Mouse (Mus musculus) left cerebral cortex, postnatal 10 days (tissue): ENCODE results near the gene Gm44805. TPM values are rescaled to one million over a fixed set of nuclear protein-coding genes. Genes with fewer than 3 reads are reported as not detected.

Experiments used
- DNase-seq, 2 experiments: peaks; one replicate each; pipeline ENCODE4 v3.0.0; 2021 to 2022; ENCODE audit warnings: low spot score in 2 of 2, mixed read lengths in 1 of 2; ENCODE audit errors: extremely low spot score in 1 of 2
- intact Hi-C: fragments of 180-260 bp; cut with DNase I; formaldehyde crosslinking; loops from one replicate; pipeline ENCODE4 v1.15.1; 2025
- total RNA-seq, 2 experiments: library from RNA; stranded (reverse); gene quantifications; 2 replicates each; pipeline ENCODE4 v1.2.3; 2021

Gene Gm44805
- total RNA-seq, 2 experiments from 2014 or later: not detected

DNA sequence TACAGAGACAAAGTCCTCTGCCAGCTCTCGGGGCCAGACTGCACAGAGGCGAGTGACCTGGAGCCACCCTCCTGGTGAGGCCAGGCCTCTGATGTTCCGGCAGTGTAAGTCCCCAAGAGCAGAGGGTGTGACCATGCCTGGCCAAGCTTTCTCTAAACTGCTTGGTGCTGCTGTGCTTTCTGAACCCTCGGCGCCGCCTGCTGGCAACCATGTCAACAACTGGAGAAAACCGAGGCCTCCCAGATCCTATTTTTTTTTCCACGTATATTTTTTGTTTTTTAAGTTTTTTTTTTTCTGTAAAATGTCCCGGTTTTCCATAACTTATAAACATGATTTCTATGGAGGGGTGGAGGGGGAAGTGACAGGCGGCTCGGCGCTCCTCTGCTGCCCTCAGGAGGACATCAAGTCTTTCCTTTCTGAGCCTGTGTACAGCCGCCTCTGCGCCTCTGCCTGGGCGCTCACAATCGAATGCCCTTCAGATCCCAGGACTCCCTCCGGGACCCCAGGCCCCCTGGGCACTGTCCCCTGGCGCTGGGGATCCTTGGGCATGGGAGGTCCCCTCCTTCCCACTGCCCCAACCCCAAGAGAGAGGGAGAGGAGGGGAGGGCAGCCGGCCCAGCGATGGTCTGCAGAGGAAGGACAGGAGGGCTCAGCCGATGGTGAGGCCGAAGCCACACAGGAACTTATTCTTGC is 20.0 kb upstream of the Gm44805 start:
- intact Hi-C loops: loop anchor here (2.0 to 10.0 kb wide), 2 partner anchors 32 to 296 kb away; partner anchors contain the start of genes Ckm and Klc3

DNA sequence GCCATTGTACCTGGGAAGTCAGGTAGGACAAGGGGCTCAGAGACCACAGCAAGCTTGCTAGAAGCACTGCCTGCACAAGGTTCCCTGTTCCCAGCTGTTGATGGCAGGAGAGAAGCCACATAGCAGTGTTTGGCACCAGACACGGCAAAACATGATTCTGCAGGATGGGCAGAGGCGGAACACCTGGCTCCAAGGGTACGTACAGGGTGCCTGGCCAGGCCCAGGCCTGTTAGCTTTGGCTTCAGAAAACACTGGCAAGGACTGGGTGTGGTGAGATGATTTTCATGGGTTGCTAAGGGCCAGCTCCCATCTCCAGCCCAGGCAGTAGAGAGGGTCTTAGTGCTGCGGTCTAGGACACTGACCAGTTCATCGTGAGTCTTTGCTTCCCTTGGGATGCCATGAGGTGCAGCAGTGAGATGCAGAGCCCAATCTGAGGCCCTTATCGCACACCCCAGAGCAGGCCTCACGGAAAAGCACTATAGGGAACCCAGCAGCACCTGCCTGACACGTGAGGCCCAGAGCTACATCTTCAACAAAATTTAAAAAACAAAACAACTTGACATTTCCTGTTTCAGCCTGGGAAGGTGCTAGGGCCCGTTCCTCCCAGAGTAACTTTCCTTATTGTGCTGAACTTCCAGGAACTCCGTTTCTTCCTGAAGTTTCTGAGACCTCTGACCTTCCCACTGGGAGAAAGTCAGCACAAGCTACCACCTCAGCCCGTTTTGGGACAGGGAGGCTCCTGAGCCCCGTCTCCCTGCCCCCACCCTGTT is 19.3 kb upstream of the Gm44805 start:
- DNase-seq: no peak
- intact Hi-C loops: loop anchor here (2.0 to 10.0 kb wide), 2 partner anchors 32 to 296 kb away; partner anchors contain the start of genes Ckm and Klc3

More for the DNA sequence above, 20.0 kb upstream of the Gm44805 start:
- peak; percentile 65 to 87 for DNase-seq

DNA sequence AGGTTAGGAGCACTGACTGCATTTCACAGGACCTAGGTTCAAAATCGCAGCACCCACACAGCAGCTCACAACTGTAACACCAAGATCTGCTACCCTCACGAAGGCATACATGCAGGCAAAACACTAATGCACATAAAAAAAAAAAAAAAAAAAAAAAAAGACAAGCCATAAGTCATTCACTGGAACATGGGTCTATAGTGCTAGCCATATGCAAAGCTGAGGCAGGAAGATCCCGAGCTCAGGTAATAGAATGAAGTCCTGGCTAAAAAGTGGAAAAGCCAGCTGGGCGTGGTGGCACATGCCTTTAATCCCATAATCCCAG is 18.6 kb upstream of the Gm44805 start:
- no peak for DNase-seq
- intact Hi-C loops: loop anchor here (2.0 to 10.0 kb wide), 2 partner anchors 31 to 295 kb away; partner anchors contain the start of genes Ckm and Klc3

DNA sequence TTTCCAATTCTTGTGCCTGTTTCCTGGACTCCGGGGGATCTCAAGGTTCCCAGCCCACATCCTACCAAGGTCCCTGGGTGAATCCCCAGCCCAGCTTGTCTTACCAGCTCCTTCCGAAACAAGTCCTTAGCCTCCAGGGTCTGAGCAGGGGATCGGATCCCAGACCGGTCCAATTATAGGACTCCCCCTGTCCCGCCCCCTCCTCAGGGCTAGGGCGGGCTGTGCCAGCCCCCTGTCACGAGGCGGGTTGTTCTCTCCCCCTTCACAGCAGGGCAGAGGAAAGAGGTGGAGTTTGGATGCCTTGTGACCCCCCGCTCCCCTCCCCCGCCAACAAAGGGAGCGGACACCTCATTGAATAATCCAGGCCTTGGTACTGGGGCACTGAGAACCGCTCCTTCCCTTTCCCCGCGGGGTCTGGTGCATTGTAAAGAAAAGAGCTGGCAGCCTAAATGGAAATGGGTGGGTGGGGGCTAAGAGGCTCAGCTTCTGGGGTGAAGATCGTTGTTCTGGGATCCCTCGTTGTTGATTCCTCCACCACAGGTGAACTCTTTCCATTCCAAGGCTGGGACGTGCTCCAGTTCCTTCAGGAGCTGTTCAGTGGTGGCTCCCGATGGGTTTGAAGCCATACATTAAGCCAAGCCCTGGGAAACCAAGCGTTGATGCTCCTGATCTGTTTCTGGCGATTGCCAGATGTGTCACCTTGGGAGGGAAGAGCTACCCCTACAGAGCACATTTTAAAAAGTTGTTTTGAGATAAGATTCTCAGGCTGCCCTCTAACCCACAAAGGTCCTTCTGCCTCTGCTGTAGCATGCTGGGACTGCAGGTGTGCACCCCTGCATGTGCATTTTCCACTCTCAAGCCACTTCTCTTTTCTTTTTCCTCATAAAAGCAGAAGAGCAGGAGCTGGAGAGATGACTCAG is 17.9 kb upstream of the Gm44805 start, which contains the start of gene Apoe:
Apoe (minus strand) TSS at position 282 of the 920 bp plus-strand sequence.
- peak; percentile 70 to 86 for DNase-seq
- intact Hi-C loops: no loop called here

DNA sequence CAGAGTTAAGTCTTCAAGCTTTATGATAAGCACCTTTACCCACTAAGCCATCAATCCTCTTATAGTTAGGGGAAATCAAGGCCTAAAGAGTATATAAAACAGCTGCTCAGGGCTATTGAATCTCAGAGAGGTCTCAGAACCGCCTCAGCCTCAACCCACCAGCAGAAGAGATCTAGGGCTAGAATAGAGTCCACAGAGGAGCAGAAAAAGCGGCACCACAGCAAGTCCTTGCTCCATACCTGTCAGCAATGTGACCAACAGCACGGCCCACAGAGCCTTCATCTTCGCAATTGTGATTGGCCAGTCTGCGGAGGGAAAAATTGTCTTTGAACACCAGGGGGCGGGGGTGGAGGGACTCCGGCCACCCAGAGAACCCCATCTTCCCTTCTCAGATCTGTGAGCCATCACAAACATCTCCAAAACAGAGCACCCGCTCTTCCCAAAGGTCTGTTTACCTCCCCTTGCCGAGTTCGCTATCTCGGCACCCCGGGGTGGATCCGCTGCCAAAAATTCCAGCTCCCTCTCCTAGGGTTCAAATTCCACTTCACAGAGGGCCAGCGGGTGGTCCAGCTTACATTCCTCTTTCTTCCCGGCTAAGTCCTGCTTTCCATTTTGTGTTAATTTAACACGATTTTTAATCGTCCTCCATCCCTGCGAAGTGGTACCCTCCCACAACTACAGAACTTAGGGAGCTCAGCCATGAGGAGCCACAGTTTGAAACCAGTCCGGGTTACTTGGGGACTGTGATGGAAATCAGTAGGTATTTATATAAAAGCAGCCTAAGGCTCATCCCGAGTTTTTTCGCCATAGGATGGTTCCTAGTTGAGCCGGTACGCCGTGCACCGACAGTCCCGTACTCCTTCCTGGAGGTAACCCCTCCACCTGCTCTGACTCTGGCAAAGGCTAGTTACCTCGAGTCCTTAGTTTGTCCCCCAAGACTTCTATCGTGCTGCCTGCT is 17.0 kb upstream of the Gm44805 start:
- intact Hi-C loops: no loop called here
- peak in 1 of 2 experiments; percentile 72 for DNase-seq

DNA sequence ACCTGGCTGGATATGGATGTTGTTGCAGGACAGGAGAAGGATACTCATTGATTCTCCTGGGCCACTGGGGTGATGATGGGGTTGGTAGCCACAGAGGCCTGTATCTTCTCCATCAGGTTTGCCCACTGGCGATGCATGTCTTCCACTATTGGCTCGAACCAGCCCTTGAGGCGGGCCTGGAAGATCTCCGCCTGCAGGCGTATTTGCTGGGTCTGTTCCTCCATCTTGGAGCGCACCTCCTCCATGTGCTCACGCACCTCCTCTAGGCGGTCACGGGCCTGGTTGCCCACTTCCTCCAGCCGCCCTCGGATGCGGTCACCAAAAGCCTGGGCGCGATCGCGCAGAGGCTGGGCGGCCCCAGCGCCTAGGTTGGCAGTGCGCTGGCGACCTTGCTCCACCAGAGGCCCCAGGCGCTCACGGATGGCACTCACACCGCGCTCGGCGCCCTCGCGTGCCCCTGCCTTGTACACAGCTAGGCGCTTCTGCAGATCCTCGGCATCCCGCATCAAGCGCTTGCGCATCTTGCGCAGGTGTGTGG is 15.2 kb upstream of the Gm44805 start:
- DNase-seq: no peak
- intact Hi-C loops: no loop called here

DNA sequence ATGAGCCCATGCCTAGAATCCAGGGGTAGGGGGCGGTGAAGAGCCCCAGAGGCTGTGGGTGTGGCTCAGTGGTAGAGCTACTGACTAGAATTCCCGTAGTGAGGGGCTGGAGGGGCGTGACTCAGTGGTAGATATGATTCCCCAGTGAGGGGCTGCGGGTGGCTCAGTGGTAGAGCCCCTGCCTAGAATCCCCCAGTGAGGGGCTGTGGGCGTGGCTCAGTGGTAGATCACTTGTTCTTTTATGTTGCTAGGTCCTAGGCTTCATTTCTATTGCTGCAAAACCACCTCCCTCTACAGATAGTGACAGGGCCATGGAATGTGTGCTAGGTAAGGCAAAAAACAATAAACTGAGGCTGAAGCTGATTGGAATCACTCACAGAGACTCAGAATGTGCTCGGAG is 14.7 kb upstream of the Gm44805 start:
- DNase-seq: no peak
- intact Hi-C loops: no loop called here

DNA sequence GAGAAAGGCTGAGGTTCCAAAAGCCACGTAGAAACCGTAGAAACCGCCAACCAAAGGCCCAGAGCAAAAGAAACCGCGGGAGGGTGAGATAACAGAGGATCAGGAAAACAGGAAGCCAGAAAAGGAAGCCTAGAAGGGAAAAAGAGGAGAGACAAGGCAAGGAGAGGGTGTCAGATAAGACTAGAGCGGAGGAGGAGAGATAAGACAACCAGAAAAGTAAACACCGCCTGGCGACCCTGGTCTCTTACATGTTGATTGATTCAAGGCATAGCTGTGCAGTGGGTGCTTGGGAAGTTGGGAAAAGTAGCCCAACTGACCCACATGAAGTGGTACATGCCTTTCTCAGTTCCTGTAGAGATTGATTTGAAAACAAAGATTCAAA is 14.0 kb upstream of the Gm44805 start:
- intact Hi-C loops: no loop called here
- DNase-seq: no peak

DNA sequence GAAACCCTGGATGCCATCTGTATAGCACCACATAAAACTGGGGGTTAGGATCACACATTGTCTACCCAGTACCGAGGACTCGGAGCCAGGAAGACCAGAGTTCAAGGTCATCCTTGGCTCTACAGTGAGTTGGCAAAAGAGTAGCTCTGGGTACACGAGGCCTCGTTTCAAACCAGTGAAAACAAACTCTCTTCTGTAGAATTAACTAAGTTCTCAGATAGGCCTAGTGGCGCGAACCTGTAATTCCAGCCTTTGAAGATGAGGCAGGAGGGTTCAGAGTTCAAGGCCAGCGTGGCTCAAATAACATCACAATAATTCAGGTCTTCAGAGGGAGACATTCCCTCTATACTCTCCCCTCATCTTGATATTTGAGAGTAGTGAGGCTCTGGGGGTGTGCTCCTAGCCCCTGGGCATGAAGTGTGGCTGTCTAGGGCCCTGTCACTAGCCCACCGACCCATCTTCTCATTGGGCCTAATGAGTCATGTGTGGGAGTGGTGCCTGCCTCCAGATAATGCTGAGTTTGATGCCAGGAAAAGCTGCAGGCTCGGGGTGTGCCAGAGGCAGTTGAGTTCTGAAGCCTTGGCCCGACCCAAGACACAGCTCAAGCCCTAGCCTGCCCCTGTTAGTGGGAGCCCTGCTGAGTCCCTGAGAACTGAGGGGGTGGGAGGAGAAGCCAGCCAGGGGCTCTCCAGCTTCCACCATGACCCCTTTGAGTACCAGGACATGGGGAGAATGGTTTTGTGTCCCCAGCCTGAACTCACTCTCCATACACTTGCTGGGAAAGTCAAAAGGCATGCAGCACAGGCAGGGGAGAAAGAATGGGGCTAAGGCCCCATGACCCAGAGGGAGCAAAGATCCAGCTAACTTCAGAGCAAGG is 13.4 kb upstream of the Gm44805 start:
- no peak for DNase-seq
- intact Hi-C loops: no loop called here

DNA sequence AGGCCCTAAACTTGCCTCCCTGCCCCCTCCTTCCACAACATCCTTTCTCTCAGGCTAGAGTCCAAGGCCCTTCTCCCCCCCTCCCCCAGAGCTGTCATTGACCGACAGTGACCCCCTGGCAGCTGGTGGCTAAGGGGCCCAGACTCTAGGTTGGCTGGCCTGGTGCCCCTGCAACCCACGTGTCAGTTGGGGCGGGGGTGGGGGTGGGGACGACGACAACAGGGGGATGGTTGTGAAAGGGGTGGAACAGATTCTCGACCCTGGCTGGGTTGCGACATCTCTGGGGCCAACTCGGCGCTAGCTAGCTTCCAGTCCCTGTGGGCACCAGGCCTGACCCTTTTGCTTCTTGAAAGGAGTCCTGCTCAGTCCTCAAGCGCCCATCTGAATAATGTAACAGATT is 12.2 kb upstream of the Gm44805 start:
- intact Hi-C loops: no loop called here
- peak in 1 of 2 experiments; percentile 84 for DNase-seq

DNA sequence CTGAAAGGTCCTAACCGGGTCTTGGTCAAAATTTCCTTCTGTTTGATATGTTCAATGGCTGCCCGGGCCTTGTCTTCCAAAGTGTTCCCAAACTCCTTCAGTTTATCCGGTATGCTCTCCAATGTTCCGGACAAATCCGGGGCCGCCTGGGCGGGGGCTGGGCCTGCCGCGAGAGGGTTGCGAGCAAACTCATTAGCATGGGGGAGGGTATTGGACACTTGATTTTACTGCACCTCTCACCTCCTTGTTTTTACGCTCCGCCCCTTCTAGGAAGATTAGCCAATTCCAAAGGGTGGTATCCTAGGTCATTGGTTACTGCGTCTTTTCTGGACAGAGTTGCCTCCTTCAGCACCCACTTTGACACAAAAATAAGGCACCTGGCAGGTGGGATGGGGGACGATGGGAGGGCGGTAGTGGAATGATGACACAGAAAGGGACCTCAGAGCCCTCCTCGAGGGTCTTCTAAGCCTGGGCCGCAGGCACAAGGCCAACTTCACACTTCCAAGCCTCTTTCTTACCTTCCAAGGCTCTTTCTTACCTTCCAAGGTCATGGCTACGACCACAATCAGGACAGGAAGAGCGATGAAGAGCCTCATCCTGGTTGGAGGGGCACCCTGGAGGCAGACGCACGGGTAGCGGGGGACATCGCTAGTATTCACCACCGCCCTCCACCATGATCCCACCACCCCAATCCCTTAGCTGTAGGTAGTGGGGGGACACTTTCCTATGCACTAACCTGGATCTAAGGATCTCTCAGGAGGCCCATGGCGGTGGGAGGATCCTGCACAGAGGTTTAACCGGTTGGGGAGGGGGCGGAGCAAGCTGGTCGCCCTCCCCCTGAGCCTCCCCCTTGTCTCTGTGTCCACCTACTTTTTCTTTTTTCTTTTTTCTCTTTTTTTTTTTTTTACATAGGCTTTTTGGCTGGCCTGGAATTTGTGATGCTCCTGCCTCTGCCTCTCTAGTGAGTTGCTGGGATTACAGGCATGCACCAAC is 10.9 kb upstream of the Gm44805 start, which contains the start of gene Apoc1:
Apoc1 (minus strand) TSS at position 788 of the 993 bp plus-strand sequence.
- intact Hi-C loops: no loop called here
- no peak for DNase-seq

DNA sequence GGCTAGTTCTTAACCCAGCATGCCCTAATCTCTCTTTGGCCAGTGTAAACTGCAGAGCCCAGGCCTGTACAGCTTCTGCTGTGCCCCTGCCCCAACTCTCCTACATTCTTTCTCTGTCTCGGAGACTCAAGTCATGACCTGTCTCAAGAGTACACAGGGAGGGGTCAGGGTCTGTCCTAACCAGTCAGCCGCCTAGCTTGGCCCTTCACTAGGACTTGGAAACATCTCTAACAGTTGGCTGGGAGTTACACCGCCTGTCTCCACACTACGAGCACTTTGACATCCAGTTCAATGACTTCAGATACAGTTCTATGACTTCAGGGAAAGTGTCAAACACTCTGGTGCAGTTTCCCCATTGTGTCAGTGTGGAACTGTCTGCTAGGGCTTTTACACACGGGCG is 10.2 kb upstream of the Gm44805 start:
- intact Hi-C loops: no loop called here
- no peak for DNase-seq

DNA sequence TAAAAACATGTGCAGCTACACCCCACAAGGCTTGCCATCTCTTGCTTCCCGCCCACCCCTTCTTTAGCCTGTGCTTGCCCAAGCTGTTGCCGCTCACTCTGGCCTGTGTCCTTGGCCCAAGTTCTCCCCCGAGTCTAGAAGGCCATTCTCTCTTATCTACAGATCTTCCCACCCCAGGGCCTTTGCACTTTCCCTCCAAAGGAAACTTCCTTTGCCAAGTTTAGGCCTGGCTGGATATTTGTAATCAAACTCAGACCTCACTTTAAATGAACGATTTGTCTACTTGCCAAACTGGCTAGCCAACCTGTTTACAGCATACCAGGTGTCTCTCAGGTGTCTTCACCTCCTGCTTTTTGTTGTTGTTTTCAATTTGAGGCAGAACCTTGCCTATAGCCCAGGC is 9.6 kb upstream of the Gm44805 start:
- intact Hi-C loops: no loop called here
- DNase-seq: no peak

DNA sequence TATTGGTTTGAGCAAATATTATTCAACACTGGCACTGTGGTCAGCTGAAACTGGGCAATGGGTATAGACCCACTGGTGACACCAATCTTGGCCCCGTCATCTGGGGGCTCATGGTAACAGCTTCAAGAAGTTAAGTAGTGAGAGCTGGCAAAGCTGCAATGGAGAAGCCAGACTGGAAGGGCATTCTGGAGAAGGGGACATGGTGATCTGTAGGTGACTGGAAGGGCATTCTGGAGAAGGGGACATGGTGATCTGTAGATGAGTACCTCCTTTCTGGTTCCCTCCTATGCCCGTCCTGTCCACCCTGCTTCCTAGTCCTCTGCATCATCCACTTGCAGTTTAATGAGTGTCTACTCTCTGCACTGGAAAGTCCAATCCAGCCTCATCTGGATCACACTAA is 7.4 kb upstream of the Gm44805 start:
- intact Hi-C loops: no loop called here
- no peak for DNase-seq

DNA sequence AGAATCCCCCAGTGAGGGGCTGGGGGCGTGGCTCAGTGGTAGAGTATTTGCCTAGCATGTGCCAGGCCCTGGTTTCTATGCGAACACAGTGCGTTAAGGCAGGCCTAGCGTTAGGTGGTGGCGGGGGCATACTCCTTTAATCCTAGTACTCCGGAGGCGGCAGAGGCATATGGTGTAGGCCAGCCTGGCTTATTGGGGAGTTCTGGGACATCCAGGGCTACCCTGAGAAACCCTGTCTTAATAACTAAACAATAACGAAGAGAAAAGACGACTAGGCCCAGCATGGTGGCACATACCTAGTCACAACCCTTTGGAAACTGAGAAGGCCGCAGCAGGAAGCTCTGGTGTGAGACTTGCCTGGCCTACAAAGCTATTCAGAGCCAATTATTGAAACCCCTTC is 6.9 kb upstream of the Gm44805 start:
- intact Hi-C loops: no loop called here

More for the DNA sequence above, 6.9 kb upstream of the Gm44805 start:
- no peak for DNase-seq
